Mouse (Mus musculus): Measurements from ENCODE around the gene Ripk4. TPM values are rescaled to one million over a fixed set of nuclear protein-coding genes. Genes with fewer than 3 reads are reported as not detected.

Gene Ripk4
- total RNA-seq, 1 experiment: 8.0 TPM

- peaks cover 0 to 8% of the 10 kb centered on the region in 2 experiments; a peak in 2 of 4 replicates for H3K4me1 ChIP-seq (ENCODE audit: control insufficient read depth in 2 of 2, insufficient read depth in 2 of 2, low read length in 2 of 2, poor library complexity in 1 of 2)
- no peak for TF ChIP-seq CHD2 (IDR thresholded peaks at IDR 0.05; ENCODE audit: low read depth, low read length)
- DNase-seq (ENCODE audit: low read depth, low spot score): no peak
- H3K9ac ChIP-seq (ENCODE audit: insufficient read depth, low read depth, low read length, poor library complexity, severe bottlenecking): no peak overlapping the region
- no peak overlapping the region for H3K27ac ChIP-seq (ENCODE audit: insufficient read depth, low read depth, low read length, poor library complexity, severe bottlenecking)
- in situ Hi-C loops (cut with MboI; ENCODE audit: low sequenced_read_pairs in 2 of 2, unreplicated experiment in 2 of 2): no loop called here
- H3K36me3 ChIP-seq (ENCODE audit: control insufficient read depth, insufficient read depth, low read length, poor library complexity, severe bottlenecking): no peaks in the 10 kb centered on the region
- no peak overlapping the region for H3K4me3 ChIP-seq (ENCODE audit: insufficient read depth in 1 of 2, low read depth in 1 of 2, low read length in 2 of 2, poor library complexity in 1 of 2, severe bottlenecking in 1 of 2)
- H3K9me3 ChIP-seq (ENCODE audit: control insufficient read depth, insufficient read depth, low read depth, low read length): no peaks in the 10 kb centered on the region
Observed at GRCm38 (mm10) chr16:97761782-97762181, 1.8 kb downstream of the Ripk4 start.

GRCm38 (mm10) chr16:97759681-97760080 is 3.9 kb downstream of the Ripk4 start:
- Histone ChIP-seq H3K27ac (ENCODE audit: insufficient read depth, low read depth, low read length, poor library complexity, severe bottlenecking) (no peak overlapping the region), H3K9ac (ENCODE audit: insufficient read depth, low read depth, low read length, poor library complexity, severe bottlenecking) (no peak overlapping the region), H3K4me3 (ENCODE audit: insufficient read depth in 1 of 2, low read depth in 1 of 2, low read length in 2 of 2, poor library complexity in 1 of 2, severe bottlenecking in 1 of 2) (no peak overlapping the region), H3K36me3 (ENCODE audit: control insufficient read depth, insufficient read depth, low read length, poor library complexity, severe bottlenecking) (no peaks in the 10 kb centered on the region), H3K9me3 (ENCODE audit: control insufficient read depth, insufficient read depth, low read depth, low read length) (no peaks in the 10 kb centered on the region), H3K4me1 (ENCODE audit: control insufficient read depth in 2 of 2, insufficient read depth in 2 of 2, low read length in 2 of 2, poor library complexity in 1 of 2) (peaks cover 0 to 8% of the 10 kb centered on the region in 2 experiments; a peak in 2 of 4 replicates)
- no peak for TF ChIP-seq ZNF384 (IDR thresholded peaks at IDR 0.05; ENCODE audit: low read depth, low read length)
- no peak for TF ChIP-seq CHD2 (IDR thresholded peaks at IDR 0.05; ENCODE audit: low read depth, low read length)
- TF ChIP-seq HCFC1 (IDR thresholded peaks at IDR 0.05; ENCODE audit: borderline replicate concordance, insufficient read depth, low read length): no peak
- in situ Hi-C loops (cut with MboI; ENCODE audit: low sequenced_read_pairs in 2 of 2, unreplicated experiment in 2 of 2): no loop called here
- DNase-seq (ENCODE audit: low read depth, low spot score): no peak

- no peak overlapping the region for H3K9ac ChIP-seq (ENCODE audit: insufficient read depth, low read depth, low read length, poor library complexity, severe bottlenecking)
- peaks cover 0 to 8% of the 10 kb centered on the region in 2 experiments; a peak in 2 of 4 replicates for H3K4me1 ChIP-seq (ENCODE audit: control insufficient read depth in 2 of 2, insufficient read depth in 2 of 2, low read length in 2 of 2, poor library complexity in 1 of 2)
- in situ Hi-C loops (cut with MboI; ENCODE audit: low sequenced_read_pairs in 2 of 2, unreplicated experiment in 2 of 2): no loop called here
- H3K36me3 ChIP-seq (ENCODE audit: control insufficient read depth, insufficient read depth, low read length, poor library complexity, severe bottlenecking): no peaks in the 10 kb centered on the region; the same call in 1 of the 2 replicates
- no peak for DNase-seq (ENCODE audit: low read depth, low spot score)
- no peak overlapping the region for H3K4me3 ChIP-seq (ENCODE audit: insufficient read depth in 1 of 2, low read depth in 1 of 2, low read length in 2 of 2, poor library complexity in 1 of 2, severe bottlenecking in 1 of 2)
- H3K27ac ChIP-seq (ENCODE audit: insufficient read depth, low read depth, low read length, poor library complexity, severe bottlenecking): no peak overlapping the region
- TF ChIP-seq ZC3H11A (IDR thresholded peaks at IDR 0.05; ENCODE audit: borderline replicate concordance, low read depth, low read length) (no peak), MAFK (IDR thresholded peaks at IDR 0.05; ENCODE audit: insufficient read depth, low read depth, low read length) (no peak), HCFC1 (IDR thresholded peaks at IDR 0.05; ENCODE audit: borderline replicate concordance, insufficient read depth, low read length) (no peak), ZNF384 (IDR thresholded peaks at IDR 0.05; ENCODE audit: low read depth, low read length) (no peak), CHD2 (IDR thresholded peaks at IDR 0.05; ENCODE audit: low read depth, low read length) (no peak)
- no peaks in the 10 kb centered on the region for H3K9me3 ChIP-seq (ENCODE audit: control insufficient read depth, insufficient read depth, low read depth, low read length)
Observed at GRCm38 (mm10) chr16:97758288-97758687, 5.3 kb downstream of the Ripk4 start.

GRCm38 (mm10) chr16:97756460-97756859 is 7.1 kb downstream of the Ripk4 start:
- H3K4me3 ChIP-seq (ENCODE audit: insufficient read depth in 1 of 2, low read depth in 1 of 2, low read length in 2 of 2, poor library complexity in 1 of 2, severe bottlenecking in 1 of 2): no peak overlapping the region
- no peak for TF ChIP-seq MAFK (IDR thresholded peaks at IDR 0.05; ENCODE audit: insufficient read depth, low read depth, low read length)
- no peak for TF ChIP-seq ZNF384 (IDR thresholded peaks at IDR 0.05; ENCODE audit: low read depth, low read length)
- no peak for TF ChIP-seq CHD2 (IDR thresholded peaks at IDR 0.05; ENCODE audit: low read depth, low read length)
- no peak for TF ChIP-seq HCFC1 (IDR thresholded peaks at IDR 0.05; ENCODE audit: borderline replicate concordance, insufficient read depth, low read length)
- TF ChIP-seq ZC3H11A (IDR thresholded peaks at IDR 0.05; ENCODE audit: borderline replicate concordance, low read depth, low read length): no peak
- no peak for DNase-seq (ENCODE audit: low read depth, low spot score)

GRCm38 (mm10) chr16:97752316-97752941 is 11.2 kb downstream of the Ripk4 start:
- H3K36me3 ChIP-seq (ENCODE audit: control insufficient read depth, insufficient read depth, low read length, poor library complexity, severe bottlenecking): peaks cover 4% of the 10 kb centered on the region; the same call in 1 of the 2 replicates
- TF ChIP-seq CHD2 (IDR thresholded peaks at IDR 0.05; ENCODE audit: low read depth, low read length) (no peak), MAFK (IDR thresholded peaks at IDR 0.05; ENCODE audit: insufficient read depth, low read depth, low read length) (no peak), ZC3H11A (IDR thresholded peaks at IDR 0.05; ENCODE audit: borderline replicate concordance, low read depth, low read length) (no peak), HCFC1 (IDR thresholded peaks at IDR 0.05; ENCODE audit: borderline replicate concordance, insufficient read depth, low read length) (no peak), ZNF384 (IDR thresholded peaks at IDR 0.05; ENCODE audit: low read depth, low read length) (no peak)
- no peaks in the 10 kb centered on the region for H3K9me3 ChIP-seq (ENCODE audit: control insufficient read depth, insufficient read depth, low read depth, low read length)
- DNase-seq (ENCODE audit: low read depth, low spot score): no peak
- no peak overlapping the region for H3K9ac ChIP-seq (ENCODE audit: insufficient read depth, low read depth, low read length, poor library complexity, severe bottlenecking)
- H3K27ac ChIP-seq (ENCODE audit: insufficient read depth, low read depth, low read length, poor library complexity, severe bottlenecking): no peak overlapping the region
- H3K4me3 ChIP-seq (ENCODE audit: insufficient read depth in 1 of 2, low read depth in 1 of 2, low read length in 2 of 2, poor library complexity in 1 of 2, severe bottlenecking in 1 of 2): no peak overlapping the region
- H3K4me1 ChIP-seq (ENCODE audit: control insufficient read depth in 2 of 2, insufficient read depth in 2 of 2, low read length in 2 of 2, poor library complexity in 1 of 2): peaks cover 0 to 5% of the 10 kb centered on the region in 2 experiments; a peak in 1 of 4 replicates
- in situ Hi-C loops (cut with MboI; ENCODE audit: low sequenced_read_pairs in 2 of 2, unreplicated experiment in 2 of 2): no loop called here

More at GRCm38 (mm10) chr16:97756460-97756859, 7.1 kb downstream of the Ripk4 start:
- H3K9me3 ChIP-seq (ENCODE audit: control insufficient read depth, insufficient read depth, low read depth, low read length): no peaks in the 10 kb centered on the region
- in situ Hi-C loops (cut with MboI; ENCODE audit: low sequenced_read_pairs in 2 of 2, unreplicated experiment in 2 of 2): no loop called here
- no peak overlapping the region for H3K27ac ChIP-seq (ENCODE audit: insufficient read depth, low read depth, low read length, poor library complexity, severe bottlenecking)
- no peaks in the 10 kb centered on the region; the same call in 1 of the 2 replicates for H3K36me3 ChIP-seq (ENCODE audit: control insufficient read depth, insufficient read depth, low read length, poor library complexity, severe bottlenecking)
- H3K9ac ChIP-seq (ENCODE audit: insufficient read depth, low read depth, low read length, poor library complexity, severe bottlenecking): no peak overlapping the region
- peaks cover 0 to 4% of the 10 kb centered on the region in 2 experiments; a peak in 1 of 4 replicates for H3K4me1 ChIP-seq (ENCODE audit: control insufficient read depth in 2 of 2, insufficient read depth in 2 of 2, low read length in 2 of 2, poor library complexity in 1 of 2)

Data from ES-E14 (cell line).